Mouse (Mus musculus) urinary bladder, postnatal 25 days (tissue): ENCODE results near the gene Ntm.
A peak's percentile ranks its signal among the peaks of the same experiment; 100 is the strongest.

Experiments
- DNase-seq: peaks from one replicate; pipeline ENCODE4 v3.0.0; 2022; ENCODE audit warnings: low spot score

Gene Ntm

DNA sequence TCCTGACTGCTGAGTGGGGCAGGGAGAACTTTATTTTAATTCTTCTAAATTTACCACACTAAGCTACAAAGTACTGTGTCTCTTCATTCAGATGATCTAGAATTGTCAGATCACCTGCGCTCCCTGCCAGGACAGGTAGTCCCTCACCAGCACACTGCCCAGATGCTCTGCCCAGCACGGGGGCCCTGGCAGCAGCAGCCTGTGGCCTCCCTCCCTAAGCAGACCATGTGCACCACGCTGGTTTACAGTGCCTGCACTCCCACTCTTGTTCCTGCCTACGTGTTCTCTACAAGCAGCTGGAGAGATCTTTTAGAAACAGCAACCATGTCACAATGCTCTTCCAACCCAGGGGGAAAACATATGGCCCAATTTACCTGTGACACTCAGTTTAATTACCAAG lies 490.7 kb downstream of the Ntm start:
- no peak for DNase-seq

DNA sequence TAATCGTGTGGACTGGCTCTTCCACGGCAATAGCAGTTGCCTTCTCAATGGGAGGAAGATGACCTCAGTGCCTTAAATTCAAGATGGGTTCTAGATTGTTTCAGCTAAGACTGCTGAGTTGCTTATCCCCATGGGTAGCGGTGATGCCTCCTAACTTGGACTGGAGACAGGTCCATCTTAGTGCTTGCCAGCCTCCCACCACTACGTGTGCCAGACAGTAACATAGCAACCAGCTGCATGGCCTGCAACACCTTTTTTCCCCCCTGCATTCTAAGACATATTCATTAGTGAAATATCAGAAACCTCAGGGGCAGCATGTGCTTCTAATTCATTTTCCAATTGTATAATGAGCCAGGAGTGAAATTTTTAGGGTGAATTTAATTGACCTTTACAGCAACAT lies 498.2 kb downstream of the Ntm start:
- DNase-seq: no peak

DNA sequence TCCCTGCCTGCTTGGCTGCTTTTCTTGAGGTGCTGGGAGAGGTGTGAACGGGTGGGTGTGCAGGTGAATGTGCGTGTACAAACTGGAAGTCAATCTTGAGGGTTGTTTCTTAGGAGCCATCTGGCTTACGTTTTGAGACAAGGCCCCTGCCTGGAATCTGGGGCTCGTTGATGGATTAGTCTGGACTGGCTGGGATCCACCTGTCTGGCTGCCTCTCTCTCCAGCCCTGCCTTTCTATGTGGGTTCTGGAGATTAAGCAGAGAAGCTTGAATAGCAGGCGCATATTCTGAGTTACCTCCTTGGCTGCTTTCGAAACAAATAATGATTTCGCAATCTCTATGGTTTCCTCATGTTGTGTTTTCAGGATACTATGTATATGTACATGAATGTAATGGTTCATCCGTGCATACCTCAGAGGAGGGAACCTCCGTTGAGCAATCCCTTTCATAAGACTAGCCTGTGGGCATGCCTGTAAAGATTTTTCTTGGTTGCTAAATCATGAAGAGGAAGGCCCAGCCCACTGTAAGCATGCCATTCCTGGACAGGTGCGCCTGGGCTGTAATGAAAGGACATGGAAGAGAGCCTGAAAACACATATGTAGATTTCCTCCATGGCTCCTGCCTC lies 499.9 kb downstream of the Ntm start:
- DNase-seq: no peak

DNA sequence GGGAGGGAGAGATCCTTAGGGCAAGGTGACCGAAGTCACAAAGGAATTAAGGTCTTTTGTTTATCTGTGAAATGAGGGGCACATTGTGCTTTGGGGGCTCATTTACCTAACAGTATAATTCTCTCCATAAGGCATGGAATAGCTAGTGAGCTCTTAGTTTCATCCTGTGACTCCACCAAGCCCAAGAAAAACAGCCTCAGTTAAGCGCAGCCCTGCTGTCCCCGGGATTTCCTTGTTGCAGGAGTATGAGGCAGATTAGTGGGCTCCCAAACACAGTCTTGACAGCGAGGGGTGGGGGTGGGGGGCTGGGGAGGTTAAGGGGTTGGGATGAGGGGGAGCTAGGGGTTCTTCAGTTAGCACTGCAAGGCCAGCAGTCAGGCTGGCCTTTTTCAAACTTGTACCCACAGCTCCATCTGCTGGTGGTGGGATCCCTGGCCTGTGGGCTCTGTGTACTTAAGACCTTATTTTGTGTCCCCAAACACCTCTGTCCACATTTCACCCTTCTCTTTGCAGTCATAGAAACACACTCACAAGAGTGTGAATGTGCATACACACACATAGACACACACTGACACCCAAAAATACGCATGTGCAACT lies 504.9 kb downstream of the Ntm start:
- DNase-seq: peak; percentile 23

DNA sequence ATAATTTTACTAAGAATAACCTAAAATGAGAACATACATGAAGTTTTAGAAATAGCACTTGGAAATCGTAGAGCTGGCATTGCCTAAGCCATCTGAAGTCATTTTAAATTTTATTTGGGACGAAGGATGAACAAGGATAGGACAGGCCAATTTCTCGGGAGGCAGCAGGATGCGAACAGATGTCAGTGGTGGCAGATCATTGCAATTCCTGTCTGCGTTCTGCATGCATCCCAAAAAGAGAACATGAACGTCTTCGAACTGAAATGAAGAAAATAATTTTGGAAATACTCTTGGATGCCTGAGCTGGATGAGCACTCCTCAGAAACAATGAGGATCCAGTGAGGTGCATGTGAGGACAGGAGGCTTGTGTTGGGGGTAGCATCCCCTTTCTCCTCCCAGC lies 506.9 kb downstream of the Ntm start:
- no peak for DNase-seq

DNA sequence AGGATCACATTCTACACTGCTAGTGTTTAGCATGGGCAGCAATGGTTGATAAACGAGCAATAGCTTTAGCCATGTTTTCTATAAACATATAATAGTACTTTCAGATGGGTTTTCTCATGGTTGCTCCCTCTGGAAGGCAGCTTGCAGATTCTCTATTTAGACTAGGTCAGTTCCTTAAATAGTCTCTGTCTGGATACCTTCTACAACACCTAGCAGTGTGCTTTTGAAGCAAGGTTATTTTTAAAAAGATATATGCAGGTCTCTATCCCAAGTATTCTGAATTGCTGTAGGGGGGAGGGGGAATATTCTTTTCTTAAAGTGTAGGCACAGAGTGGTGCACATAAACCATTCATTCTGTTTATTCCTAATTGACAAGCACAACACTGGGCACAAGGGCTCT lies 511.7 kb downstream of the Ntm start:
- no peak for DNase-seq

DNA sequence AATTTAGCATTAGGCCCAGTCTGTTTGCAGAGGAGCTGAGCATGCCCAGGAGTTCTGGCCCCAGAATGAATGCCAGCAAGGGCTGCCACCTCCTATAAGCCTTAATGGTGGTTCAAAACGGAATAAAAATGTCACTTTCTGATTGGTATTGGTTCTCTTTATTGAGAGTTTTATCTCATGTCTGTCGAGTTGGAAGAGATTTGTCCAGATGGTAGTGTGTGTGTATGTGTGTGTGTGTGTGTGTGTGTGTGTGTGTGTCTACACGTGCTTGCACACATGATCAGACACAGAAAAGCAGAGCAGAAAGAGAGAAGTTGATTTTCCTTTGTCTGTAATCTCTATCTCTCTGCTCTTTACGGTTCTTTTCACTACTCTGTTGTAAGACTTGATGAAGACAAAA lies 518.9 kb downstream of the Ntm start:
- DNase-seq: no peak

DNA sequence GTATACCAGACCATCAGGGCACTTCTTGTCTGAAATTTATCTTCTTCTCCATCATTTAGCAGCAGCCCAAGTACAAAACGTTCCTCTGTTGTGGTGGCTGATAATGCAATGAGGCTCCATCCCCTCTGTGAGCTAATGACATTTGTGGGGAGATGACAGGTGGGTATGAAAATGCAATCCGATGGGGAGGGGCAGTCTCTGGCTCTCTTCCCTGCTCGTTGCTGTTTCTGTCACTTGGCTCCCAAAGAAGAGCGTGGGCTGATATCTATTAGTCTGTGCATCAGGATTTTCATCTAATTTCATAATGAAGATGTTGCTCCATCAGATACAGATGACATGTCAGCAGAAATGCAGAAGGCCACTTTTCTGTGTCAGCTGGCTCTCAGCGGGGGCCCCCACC lies 523.5 kb downstream of the Ntm start:
- no peak for DNase-seq

DNA sequence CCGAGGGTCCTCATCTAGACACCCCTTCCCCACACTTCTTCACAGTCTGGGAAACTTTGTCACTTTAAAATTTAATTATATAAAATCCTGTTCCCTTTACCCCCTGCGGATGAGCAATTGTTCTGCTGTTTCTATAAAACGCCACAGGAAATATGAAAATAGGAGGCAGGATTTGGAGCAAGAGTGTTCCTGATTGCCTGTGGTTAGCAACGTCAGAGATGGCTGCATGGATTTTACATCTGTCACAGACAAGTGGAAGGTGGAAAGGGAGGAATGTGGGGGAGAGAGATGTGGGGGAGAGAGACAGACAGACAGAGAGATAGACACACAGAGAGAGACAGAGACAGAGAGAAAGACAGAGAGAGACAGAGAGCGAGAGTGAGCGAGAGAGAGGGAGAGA lies 528.3 kb downstream of the Ntm start:
- no peak for DNase-seq

DNA sequence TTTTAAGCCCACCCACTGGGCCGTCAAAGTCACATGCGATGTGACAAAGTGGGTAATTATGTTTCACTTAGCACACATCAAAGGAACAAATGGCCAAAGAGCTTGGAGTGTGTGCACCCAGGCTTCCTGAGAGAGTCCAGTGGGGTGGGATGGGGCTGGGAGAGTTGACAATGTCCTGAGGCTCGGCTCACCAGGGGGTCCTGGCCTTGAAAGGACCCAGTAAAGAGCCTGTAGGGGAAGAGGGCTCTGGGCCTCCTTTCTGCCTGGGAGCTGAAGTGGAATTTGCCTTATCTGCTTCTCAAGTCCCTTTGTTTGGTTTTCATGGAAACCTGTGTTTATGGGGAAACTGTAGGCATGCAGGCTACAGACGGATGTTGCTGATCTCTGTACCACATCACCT lies 529.0 kb downstream of the Ntm start:
- no peak for DNase-seq

DNA sequence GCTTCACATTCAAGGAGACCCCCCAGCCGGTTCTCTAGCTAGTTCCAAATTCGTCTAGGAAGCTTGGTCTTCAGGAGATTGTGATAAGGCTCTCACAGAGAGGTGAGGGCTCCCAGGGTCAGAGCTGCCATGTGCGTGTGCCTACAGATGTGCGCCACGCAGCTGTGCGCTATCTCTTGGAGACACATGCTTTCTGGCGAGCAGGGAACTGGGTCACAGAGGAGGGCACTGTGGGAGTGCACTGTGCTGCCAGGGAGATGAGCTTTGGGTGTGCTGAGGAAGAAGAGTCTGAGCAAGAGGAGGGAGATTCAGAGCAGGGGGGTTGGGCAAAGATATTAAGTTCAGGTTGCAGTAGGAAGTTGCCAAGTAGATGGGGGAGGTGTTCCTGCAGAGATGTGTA lies 529.8 kb downstream of the Ntm start:
- no peak for DNase-seq

DNA sequence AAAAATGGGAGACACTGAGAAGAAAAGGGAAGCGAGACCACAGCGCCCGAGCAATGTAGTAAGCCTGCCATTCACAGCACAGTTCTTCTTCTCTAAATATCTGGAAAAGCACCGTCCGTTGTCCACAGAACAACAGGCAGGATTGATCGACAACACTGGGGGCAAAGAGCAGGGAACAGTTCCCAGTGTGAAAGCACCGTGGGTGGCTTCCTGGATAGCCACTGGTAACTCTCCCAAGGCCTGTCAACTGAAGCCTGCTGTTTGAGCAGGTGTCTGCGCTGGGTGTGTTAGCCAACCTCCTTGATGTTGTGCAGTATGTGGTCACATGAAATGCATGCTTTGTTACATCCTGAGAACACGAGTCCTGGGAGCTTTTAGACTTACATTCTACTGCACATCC lies 531.4 kb downstream of the Ntm start:
- no peak for DNase-seq

DNA sequence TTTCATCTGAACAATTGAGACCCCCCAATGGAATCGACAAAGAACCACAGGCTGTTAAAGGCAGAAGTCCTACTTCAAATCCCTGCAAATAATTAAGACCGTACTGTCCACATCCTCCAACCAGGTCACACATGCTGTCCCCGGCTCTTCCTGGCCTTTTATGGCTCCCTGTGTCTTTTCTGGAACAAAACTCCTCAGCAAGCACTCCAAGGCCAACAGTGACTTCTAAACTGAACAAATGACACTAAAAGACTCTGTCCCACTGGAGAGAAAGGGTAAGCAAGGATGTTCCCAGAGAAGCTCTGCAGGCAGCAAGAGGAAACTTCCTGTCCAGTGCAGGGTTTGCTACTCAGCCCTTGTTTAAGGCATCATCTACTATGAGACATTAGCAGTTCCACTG lies 532.8 kb downstream of the Ntm start:
- DNase-seq: no peak

DNA sequence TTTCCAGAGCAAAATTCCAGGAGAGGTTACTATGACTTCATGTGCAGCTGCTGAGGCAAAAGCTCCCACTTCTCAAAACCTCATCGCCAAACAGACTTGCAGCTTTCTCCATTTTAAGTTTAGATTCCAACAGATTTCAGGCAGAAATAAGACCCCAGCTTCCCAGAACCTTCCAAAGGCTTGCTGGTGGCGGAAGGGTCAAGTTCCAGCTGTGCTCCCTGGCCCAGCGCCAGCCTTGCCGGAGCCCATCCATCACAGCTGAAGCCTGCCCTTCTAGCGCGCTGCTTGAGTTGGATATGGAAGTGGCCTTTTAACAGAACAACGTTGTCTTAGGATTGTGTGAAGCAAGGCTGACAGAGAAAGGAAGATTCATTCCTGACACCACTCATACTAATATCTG lies 534.6 kb downstream of the Ntm start:
- DNase-seq: no peak

DNA sequence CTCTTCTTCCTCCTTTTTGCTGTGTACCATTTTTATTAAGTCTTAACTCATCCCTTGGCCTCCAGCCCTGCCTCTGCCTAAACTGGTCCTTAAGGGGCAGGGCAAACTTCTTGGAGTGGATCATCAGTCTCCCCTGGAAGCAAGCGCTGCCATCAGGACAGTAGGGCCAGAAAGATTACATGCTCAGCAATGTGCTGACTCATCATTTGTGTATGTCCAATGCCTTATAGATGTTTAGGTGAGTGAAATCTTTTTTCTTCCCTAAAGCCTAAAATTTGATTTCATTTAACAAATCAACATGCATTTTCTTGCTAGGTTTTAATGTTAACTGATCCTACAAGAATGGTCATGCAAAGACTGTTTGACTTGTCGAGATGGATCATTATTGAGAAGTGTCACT lies 536.7 kb downstream of the Ntm start:
- no peak for DNase-seq

DNA sequence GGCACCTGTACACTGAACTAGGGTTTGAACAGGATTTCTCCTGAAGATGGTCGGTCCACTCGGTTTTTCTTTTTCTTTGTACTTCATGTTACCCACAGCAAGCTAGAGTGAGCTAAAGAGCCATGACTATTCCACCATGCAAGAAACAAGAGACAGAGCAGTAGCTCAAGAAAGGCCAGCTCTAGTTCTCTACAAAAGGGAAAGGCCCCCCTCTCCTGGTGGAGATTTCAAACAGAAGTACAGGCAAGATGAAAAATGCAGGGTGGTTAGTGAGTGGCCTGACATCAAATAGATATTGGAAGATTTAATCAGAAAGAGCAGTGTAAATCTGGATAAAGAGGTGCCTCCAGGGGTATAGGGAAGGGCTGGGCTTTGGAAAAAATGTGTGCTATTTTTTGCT lies 547.4 kb downstream of the Ntm start:
- no peak for DNase-seq

DNA sequence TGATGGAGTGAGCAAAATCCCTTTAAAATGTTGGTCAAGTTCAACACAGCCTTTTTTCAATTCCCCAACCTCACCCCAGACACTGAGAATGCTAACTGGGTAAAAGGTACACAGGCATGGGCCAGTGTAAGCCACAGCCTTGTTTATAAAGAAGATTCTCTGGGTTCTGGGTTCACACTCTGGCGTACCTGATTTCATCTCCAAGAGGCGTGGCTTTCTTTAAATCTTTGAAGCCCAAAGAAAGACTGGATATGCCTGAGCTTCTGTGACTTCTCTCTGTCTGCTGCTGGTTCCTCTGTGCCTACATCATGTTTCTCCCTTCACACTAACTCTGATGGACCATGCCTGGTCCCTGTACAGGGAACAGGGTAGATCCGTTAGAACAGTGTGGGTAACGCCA lies 549.8 kb downstream of the Ntm start:
- DNase-seq: no peak

DNA sequence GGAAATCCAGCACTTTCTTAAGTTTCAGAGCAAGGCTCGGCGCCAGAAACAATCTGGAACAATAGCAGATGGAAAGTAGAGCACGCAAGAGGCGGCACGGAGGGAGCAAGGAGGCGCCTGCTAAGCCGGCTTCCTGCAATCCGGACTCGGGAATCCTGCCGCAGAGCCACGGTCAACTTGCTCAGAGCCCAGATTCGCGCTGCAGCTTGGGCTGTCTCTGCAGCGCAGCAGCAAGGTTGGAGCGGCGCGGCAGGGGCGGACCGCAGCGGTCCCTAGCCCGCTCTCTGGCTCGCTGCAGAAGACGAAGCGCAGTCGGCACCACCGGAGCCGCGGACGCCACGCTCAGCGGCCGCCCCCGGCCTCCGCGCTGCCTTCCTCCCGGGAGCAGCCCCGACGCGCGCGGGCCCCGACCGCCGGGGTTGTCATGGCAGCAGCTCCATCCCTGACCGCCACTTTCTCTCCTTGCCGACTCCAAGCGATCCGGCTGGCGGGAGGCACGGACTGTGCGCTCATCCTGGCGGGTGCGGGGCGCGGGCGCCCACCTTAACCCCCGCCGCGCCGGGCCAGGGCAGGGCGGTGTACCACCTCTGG lies 550.7 kb downstream of the Ntm start:
- DNase-seq: peak; percentile 4

DNA sequence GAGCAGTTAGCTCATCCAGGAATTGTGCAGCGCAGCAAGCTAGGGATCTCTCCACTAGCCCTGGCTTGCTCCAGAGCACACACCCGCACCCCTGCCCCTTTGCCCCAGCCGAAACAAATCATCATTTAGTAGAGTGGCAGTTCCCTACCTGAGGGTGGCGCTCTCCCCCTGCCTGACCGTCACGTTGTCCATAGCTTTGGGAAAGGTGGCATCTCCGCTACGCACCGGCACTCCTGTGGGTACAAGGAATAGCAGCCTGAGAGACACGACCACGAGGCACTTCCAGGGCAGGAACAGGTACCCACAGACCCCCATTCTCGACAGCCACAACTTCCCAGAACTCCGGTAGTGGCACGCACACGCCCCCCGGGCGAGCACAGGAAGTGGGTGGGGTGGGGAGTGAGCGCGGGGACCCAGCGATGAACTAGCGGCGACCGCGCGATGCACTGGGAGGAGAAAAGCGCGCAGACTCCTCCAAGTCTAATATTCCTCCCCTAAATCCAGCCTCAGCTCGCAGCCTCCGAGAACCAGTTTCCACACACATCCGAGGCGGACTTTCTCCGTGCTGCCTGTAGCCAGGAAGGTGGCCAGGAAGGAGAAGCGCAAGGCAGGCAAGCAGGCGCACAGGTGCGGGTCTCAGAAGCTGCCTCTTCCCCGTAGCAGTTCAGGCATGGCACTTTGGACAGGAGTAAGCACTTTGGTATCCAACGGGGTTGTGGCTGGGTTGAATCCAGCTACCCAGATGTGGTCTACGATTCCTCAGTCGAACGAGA lies 551.3 kb downstream of the Ntm start:
- no peak for DNase-seq

DNA sequence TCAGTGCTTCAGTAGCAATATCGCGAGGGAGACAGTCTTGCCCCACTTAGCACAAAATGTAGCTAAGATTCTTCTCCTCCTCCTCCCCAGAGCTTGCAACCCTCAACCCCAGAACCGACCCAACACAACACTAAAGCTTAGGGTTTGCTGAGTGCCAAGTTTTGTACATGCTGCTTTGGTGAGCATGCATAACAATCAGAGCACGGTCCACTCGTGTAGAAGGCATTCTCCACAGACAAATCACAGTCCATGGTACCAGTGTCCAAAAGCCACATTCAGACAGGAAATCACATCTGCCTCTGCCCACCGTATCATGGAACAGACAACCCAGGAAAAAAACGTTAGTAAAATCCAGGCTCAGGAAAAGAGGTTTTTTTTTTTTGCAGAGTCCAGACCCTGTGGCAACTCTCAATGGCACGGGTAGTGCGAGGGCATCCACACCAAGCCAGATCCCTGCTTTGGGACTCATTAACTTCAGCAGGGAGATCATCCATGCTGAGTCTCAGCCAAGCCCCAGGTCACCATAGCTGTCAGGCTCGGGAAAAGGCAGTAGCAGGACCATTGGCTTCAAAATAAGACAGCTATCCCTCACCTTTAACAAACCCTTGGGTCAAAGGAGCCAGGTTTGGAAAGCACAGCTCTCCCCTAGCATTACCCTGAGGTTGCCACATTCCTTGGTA lies 552.1 kb downstream of the Ntm start:
- no peak for DNase-seq

DNA sequence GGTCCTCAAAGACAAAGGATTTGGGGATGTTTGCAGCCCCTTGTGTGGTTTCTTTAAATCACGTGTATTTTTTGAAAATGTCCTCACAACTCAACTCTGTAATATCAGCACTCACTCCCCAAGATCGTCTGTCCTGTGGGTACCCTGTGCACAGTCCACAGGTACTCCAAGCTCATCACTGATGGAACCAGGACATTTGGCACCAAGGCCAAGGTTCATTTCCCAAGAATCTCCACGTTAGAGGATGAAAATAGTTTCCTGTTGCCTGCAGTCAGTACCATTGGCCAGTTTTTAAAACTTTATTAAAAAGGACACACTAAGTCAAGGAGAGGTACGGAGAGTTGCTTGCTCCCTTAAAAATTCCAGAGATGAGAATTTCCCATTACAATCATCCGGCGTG lies 552.7 kb downstream of the Ntm start:
- no peak for DNase-seq

DNA sequence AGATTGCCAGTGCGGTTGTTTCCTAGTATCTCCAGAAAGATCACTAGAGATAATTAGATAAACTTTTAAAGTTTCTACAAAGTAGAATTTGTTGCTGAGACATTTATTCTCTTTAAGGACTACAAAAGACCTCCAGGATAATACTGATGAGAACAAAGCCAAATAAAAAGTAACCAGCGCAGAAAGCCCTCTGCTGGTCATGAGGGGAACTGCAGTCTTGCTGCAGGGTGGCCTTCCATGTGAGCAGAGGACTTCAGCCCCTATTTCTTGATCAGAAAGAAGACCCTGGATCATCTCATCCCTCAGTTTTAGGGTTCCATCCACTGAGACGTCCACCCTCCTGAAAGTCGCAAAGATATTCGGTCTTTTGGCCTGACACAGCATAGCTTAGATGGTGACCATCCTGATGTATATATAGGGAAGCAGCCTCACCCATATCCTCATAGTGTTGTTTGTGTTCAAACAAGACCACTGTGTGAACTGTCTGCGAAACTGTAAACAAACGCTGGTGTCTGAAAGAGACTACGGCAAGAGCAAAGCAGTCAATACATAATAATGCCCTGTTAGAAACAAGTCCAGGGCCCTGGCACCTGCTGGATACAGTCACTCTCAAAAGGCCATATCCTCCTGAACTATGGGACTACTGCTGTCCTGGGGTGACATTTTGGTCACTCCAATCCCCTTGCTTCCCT lies 553.6 kb downstream of the Ntm start:
- DNase-seq: peak; percentile 43
